Mouse (Mus musculus) brain, embryonic 14.5 days (tissue): ENCODE data around the gene Lamtor4. TPM values are rescaled to one million over a fixed set of nuclear protein-coding genes. Genes with fewer than 3 reads are reported as not detected.
"Not testable (repeated sequence)": the region's sequence is repeated elsewhere in the genome, so short reads cannot be mapped to it uniquely, and the experiment has no call there.

Source experiments
- DNase-seq: peaks from one replicate; pipeline ENCODE4 v3.0.0-alpha.2; 2011; ENCODE audit warnings: low read depth
- CTCF ChIP-seq: fragments of 200-500 bp; IDR thresholded peaks from 2 replicates; pipeline ENCODE4 v1.5.1; 2012; ENCODE audit warnings: inconsistent platforms, mild to moderate bottlenecking, moderate library complexity, borderline replicate concordance; ENCODE audit not compliant: insufficient read depth, insufficient read length; ENCODE audit errors: extremely low read depth
- POLR2A ChIP-seq: fragments of 200-500 bp; IDR thresholded peaks from 2 replicates; pipeline ENCODE4 v1.6.1; 2012; ENCODE audit warnings: mild to moderate bottlenecking, inconsistent platforms, borderline replicate concordance; ENCODE audit not compliant: poor library complexity, insufficient read depth, insufficient read length, severe bottlenecking; ENCODE audit errors: extremely low read depth
- polyA plus RNA-seq: library from polyadenylated mRNA; depleted of rRNA; stranded (reverse); fragments of >200 nt; gene quantifications from 2 replicates; pipeline ENCODE4 v1.2.3, GENCODE M21; 2012; rRNA removed

The Lamtor4 gene
- polyA plus RNA-seq, result 120 and 151 TPM in 2 replicates

- TF ChIP-seq CTCF (peak; percentile 17; the same call in 1 of the 2 replicates), POLR2A (peak; percentile 28; the same call in 1 of the 2 replicates)
- peak; percentile 99 for DNase-seq
Measured at GRCm38 (mm10) chr5:138255353-138256093, at the start of gene Lamtor4. Gene Lamtor4, plus strand, starts transcription at chr5:138255482.

GRCm38 (mm10) chr5:138207253-138207652 lies 48.0 kb upstream of the Lamtor4 start:
- DNase-seq, result no peak
- no peak for TF ChIP-seq POLR2A
- no peak for TF ChIP-seq CTCF

- no peak for TF ChIP-seq CTCF
- no peak for TF ChIP-seq POLR2A
- no peak for DNase-seq
Measured at GRCm38 (mm10) chr5:138207873-138208272, 47.4 kb upstream of the Lamtor4 start.

- DNase-seq, result not testable (repeated sequence)
Measured at GRCm38 (mm10) chr5:138216632-138217031, 38.6 kb upstream of the Lamtor4 start.

GRCm38 (mm10) chr5:138219864-138220263 lies 35.4 kb upstream of the Lamtor4 start:
- DNase-seq, result no peak
- no peak for TF ChIP-seq POLR2A

- peak; percentile 76 for DNase-seq
- TF ChIP-seq POLR2A (no peak), CTCF (peak; percentile 85)
Measured at GRCm38 (mm10) chr5:138222111-138222510, 33.2 kb upstream of the Lamtor4 start.

GRCm38 (mm10) chr5:138223287-138223686 lies 32.0 kb upstream of the Lamtor4 start:
- peak; percentile 1 for DNase-seq
- no peak for TF ChIP-seq CTCF
- TF ChIP-seq POLR2A, result no peak

- DNase-seq, result no peak
- TF ChIP-seq CTCF (no peak), POLR2A (no peak)
Measured at GRCm38 (mm10) chr5:138225700-138226099, 29.6 kb upstream of the Lamtor4 start, which contains the start of gene Nxpe5. Gene Nxpe5, plus strand, starts transcription at chr5:138225898.

- DNase-seq, result no peak
- no peak for TF ChIP-seq CTCF
Measured at GRCm38 (mm10) chr5:138226491-138226890, 28.8 kb upstream of the Lamtor4 start.

GRCm38 (mm10) chr5:138227367-138227766 lies 27.9 kb upstream of the Lamtor4 start:
- TF ChIP-seq POLR2A (no peak), CTCF (no peak)
- no peak for DNase-seq

GRCm38 (mm10) chr5:138228026-138228425 lies 27.3 kb upstream of the Lamtor4 start:
- peak; percentile 45; the same call in 1 of the 2 replicates for TF ChIP-seq CTCF
- TF ChIP-seq POLR2A, result no peak
- peak; percentile 5 for DNase-seq

GRCm38 (mm10) chr5:138229511-138229910 lies 25.8 kb upstream of the Lamtor4 start:
- no peak for DNase-seq
- TF ChIP-seq CTCF, result no peak
- no peak for TF ChIP-seq POLR2A

- no peak for TF ChIP-seq POLR2A
- no peak for TF ChIP-seq CTCF
- no peak for DNase-seq
Measured at GRCm38 (mm10) chr5:138233778-138234177, 21.5 kb upstream of the Lamtor4 start.

- no peak for DNase-seq
- no peak for TF ChIP-seq CTCF
- TF ChIP-seq POLR2A, result no peak
Measured at GRCm38 (mm10) chr5:138234224-138234623, 21.1 kb upstream of the Lamtor4 start.
